Mouse (Mus musculus) bone marrow macrophage, adult 2 months (primary cell): Measurements from ENCODE around the gene Rbms3. TPM values are rescaled to one million over a fixed set of nuclear protein-coding genes. Genes with fewer than 3 reads are reported as not detected.

ENCODE experiments used
- H3K27ac ChIP-seq: 2 replicates; pipeline ENCODE4 v1.5.1; 2012; ENCODE audit warnings: low read depth, low read length; ENCODE audit not compliant: insufficient read depth
- H3K4me1 ChIP-seq: 2 replicates; pipeline ENCODE4 v1.6.1; 2012; ENCODE audit warnings: low read length; ENCODE audit not compliant: control insufficient read depth, insufficient read depth
- H3K4me3 ChIP-seq: 2 replicates; pipeline ENCODE4 v1.5.1; 2012; ENCODE audit warnings: mild to moderate bottlenecking, low read length, moderate library complexity; ENCODE audit not compliant: insufficient read depth
- CTCF ChIP-seq: IDR thresholded peaks from 2 replicates; pipeline ENCODE4 v1.5.1; 2012; ENCODE audit warnings: low read depth, mild to moderate bottlenecking, low read length, moderate library complexity
- POLR2A ChIP-seq: IDR thresholded peaks from 2 replicates; pipeline ENCODE4 v1.6.1; 2012; ENCODE audit warnings: mild to moderate bottlenecking, low read depth, low read length, borderline replicate concordance
- polyA plus RNA-seq: library from polyadenylated mRNA; stranded (reverse); fragments of >200 nt; gene quantifications from 2 replicates; pipeline ENCODE4 v1.2.4, GENCODE M21; 2012; ENCODE audit not compliant: missing spikeins, insufficient read depth, insufficient read length

Rbms3 gene
- polyA plus RNA-seq, 1 experiment: 0.13 TPM

GRCm38 (mm10) chr9:117243365-117243764, 386.3 kb downstream of the Rbms3 start:
- Histone ChIP-seq H3K4me1 (no peaks in the 10 kb centered on the region), H3K27ac (no peak overlapping the region), H3K4me3 (no peak overlapping the region)
- TF ChIP-seq POLR2A: no peak
- no peak for TF ChIP-seq CTCF

DNA sequence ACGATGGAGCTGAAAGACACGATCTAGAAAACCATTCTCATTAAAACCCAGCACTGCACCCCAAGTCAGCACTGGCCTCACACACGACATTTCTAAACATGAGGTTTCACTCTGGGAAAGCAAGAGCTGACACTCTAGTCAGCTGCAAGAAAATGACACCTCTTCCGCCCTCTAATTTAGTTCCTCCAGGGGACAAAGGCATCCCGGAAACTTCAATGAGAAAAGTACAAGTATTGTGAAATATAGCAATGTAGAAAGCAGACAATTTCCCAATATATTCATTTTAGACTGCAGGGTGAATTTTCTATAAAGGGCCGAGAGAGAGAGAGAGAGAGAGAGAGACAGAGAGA, 395.0 kb downstream of the Rbms3 start:
- Histone ChIP-seq H3K4me1 (no peaks in the 10 kb centered on the region), H3K4me3 (no peak overlapping the region), H3K27ac (no peak overlapping the region)
- TF ChIP-seq CTCF: no peak
- TF ChIP-seq POLR2A: no peak

DNA sequence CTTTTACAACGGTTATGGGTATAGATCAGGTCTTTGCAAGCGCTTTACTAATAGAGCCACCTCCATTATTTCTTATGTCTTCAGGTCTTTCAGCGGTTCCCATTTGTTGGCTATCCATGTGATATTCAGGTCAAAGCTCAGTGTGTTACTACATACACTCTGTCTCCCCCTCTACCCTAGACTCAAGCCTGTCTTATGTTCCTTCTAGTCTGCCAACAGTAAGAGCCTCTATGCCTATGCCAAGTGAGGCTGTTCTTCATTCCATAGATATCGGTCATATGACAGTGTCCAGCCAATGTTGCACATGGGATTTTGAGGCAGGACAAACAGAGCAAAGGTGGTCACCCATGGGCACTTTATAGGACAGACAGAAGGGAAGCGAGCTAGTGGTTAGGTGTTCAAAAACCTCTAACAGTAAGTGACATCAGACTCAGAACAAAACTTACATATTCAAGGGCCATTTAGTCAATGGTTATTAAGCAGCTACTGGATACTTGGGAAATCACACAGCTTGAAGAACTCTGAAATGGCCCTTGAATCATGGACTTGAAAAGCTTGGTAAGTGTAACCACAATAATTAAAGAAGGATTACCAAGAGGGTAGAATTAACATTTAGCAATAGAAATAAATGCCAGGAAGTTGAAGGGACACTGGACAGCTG, 395.5 kb downstream of the Rbms3 start:
- Histone ChIP-seq H3K27ac (no peak overlapping the region), H3K4me1 (no peaks in the 10 kb centered on the region), H3K4me3 (no peak overlapping the region)
- no peak for TF ChIP-seq POLR2A
- TF ChIP-seq CTCF: no peak

GRCm38 (mm10) chr9:117222741-117223140, 407.0 kb downstream of the Rbms3 start:
- no peak overlapping the region for H3K4me3 ChIP-seq
- H3K4me1 ChIP-seq: no peaks in the 10 kb centered on the region
- TF ChIP-seq CTCF: no peak
- no peak for TF ChIP-seq POLR2A
- H3K27ac ChIP-seq: no peak overlapping the region

DNA sequence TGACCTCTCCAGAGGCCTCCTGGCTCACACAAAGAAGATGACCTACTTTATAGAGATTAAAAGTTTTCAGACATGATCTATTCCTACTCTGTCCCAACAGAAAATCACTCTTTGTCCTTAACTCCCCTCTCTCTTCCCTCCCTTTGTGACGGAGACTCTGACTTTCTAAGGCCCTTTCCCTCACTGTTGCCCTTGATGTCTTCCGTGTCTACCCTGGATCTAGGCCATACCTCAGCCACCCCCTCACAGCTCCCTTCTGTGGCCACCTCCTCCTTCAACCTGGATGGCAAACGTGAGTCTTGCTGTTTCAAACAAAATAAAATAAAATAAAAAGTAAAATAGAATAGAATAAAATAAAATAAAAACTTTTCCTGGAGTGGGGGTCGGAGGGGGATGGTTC, 408.2 kb downstream of the Rbms3 start:
- Histone ChIP-seq H3K4me1 (no peaks in the 10 kb centered on the region), H3K27ac (no peak overlapping the region), H3K4me3 (no peak overlapping the region)
- TF ChIP-seq CTCF (no peak), POLR2A (no peak)

GRCm38 (mm10) chr9:117216026-117216755, 413.5 kb downstream of the Rbms3 start:
- H3K4me3 ChIP-seq: no peak overlapping the region
- no peak overlapping the region for H3K27ac ChIP-seq
- no peaks in the 10 kb centered on the region for H3K4me1 ChIP-seq
- TF ChIP-seq CTCF: no peak
- TF ChIP-seq POLR2A: no peak

DNA sequence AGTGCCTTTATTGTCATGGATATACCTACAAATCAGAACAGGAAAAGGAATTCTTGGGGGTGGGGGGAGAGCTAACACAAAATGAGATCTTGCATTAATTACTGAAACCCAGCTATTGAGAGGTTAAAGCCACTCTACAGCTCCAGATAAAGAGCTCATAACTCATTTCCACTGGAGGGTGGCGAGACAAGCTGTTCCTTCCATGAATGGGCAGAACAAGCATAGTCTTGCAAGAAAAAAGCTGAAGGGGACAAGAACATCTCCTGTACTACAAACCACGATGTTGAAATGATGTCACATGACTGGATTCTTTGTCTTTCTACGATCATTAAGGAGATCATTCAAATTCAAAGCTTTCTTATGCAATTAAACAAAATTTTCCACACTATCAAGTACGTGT, 417.7 kb downstream of the Rbms3 start:
- Histone ChIP-seq H3K27ac (no peak overlapping the region), H3K4me1 (no peaks in the 10 kb centered on the region), H3K4me3 (no peak overlapping the region)
- TF ChIP-seq CTCF: no peak
- TF ChIP-seq POLR2A: no peak

DNA sequence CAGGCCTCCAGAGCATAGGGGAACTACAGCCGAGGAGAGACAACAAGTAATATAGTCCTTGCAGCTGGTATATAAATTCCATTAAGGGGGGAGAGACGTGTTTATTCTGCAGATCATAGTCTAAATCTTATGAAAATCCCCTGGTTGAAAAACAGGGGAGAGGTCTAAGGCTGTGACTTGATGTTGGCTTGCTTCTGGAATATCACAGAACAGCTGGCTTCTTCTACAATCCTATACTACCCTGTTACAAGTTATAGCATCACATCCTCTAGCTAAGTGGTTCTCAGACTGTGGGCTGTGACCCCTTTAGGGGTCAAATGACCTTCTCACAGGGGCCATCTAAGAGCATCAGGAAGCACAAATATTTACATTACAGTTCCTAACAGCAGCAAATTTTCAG, 419.4 kb downstream of the Rbms3 start:
- TF ChIP-seq CTCF: no peak
- TF ChIP-seq POLR2A: no peak
- no peak overlapping the region for H3K27ac ChIP-seq

DNA sequence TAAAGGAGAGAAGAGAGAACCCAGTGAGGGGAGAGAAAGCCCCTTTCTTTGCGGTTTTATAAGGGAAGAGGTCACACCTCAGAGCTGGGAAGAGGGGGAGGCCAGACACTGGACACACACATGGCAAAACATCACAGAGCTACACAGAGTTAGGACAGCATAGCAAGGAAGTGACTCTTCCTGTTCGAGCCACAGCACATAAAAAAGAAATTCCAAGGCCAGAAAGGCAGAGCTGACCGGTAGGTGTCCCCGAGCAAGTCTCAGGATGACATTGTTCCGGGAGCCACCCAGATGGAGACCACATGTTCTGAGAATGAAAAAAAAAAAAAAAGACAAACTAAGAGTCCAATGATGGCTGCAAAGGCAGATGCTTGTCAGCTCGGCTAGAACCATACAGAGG, 424.3 kb downstream of the Rbms3 start:
- Histone ChIP-seq H3K27ac (no peak overlapping the region), H3K4me1 (no peaks in the 10 kb centered on the region), H3K4me3 (no peak overlapping the region)
- TF ChIP-seq POLR2A (no peak), CTCF (no peak)

More for the DNA sequence above, 419.4 kb downstream of the Rbms3 start:
- Histone ChIP-seq H3K4me3 (no peak overlapping the region), H3K4me1 (no peaks in the 10 kb centered on the region)

- H3K27ac ChIP-seq: no peak overlapping the region
- TF ChIP-seq CTCF: no peak
- no peak for TF ChIP-seq POLR2A
- H3K4me1 ChIP-seq: no peaks in the 10 kb centered on the region
- no peak overlapping the region for H3K4me3 ChIP-seq
Observed at GRCm38 (mm10) chr9:117200067-117200658, 429.6 kb downstream of the Rbms3 start.
